In genomic region chr7:130770707-130771106, GRCm38 (mm10) we compare ENCODE assay signal across 9 mouse cellular contexts. TPM values are rescaled to one million over a fixed set of nuclear protein-coding genes. Genes with fewer than 3 reads are reported as not detected.
A peak's percentile ranks its signal among the peaks of the same experiment; 100 is the strongest.
DNase-seq lines count a peak whose midpoint lies in the region; ATAC-seq and TF ChIP-seq lines count a peak whose summit lies in the region.
"Had no signal": no experiment of that assay in that cellular context is flagged by ENCODE, and none has a peak within 500 bp of the region (broad histone marks: within the 10 kb centered on the region; RNA-seq: fewer than 3 reads in every experiment).

No protein-coding gene starts in this region.

- peak; percentile 90 for TF ChIP-seq CTCF in cerebellum, adult 2 months (IDR thresholded peaks at IDR 0.05; ENCODE audit: borderline replicate concordance, insufficient read depth, low read depth, low read length)
- peak; percentile 93 for TF ChIP-seq CTCF in kidney, postnatal 0 days (IDR thresholded peaks at IDR 0.05; ENCODE audit: low read depth)
- TF ChIP-seq CTCF in thymus, adult 2 months (IDR thresholded peaks at IDR 0.05; ENCODE audit: borderline replicate concordance, control insufficient read depth, extremely low read depth, insufficient read depth, low read length, poor library complexity): peak; percentile 63; the same call in 1 of the 2 replicates

- no peak for ATAC-seq in midbrain, embryonic 15.5 days (replicated peaks)
- ATAC-seq in kidney, postnatal 0 days (replicated peaks; ENCODE audit: low FRiP score, low read depth): peak; percentile 50; the same call in 1 of the 2 replicates
- no peak for ATAC-seq in liver, embryonic 13.5 days (ENCODE audit: low read depth)

- peak; percentile 76 for DNase-seq in midbrain, embryonic 10.5 days (ENCODE audit: low spot score)
- DNase-seq in cerebellum, adult 2 months: peak; percentile 77 to 87
- peak; percentile 82 to 85 for DNase-seq in frontal cortex, postnatal 36 days (ENCODE audit: low spot score in 2 of 2)
- peak; percentile 88 for DNase-seq in kidney, postnatal 0 days (ENCODE audit: low spot score)
- peak; percentile 38 for DNase-seq in liver, embryonic 13.5 days
- DNase-seq in ovary, adult 18-20 months (ENCODE audit: low spot score): peak; percentile 44
- DNase-seq in thymus, adult 2 months: peak; percentile 83

- no peaks in the 10 kb centered on the region for H3K9me3 ChIP-seq in midbrain, embryonic 10.5 days (replicated peaks)
- H3K9me3 ChIP-seq in midbrain, embryonic 15.5 days: no peaks in the 10 kb centered on the region
- no peaks in the 10 kb centered on the region for H3K9me3 ChIP-seq in kidney, postnatal 0 days (replicated peaks; ENCODE audit: low read length)
- no peaks in the 10 kb centered on the region for H3K9me3 ChIP-seq in liver, embryonic 13.5 days (replicated peaks)

- TF ChIP-seq POLR2A in cerebellum, adult 2 months (IDR thresholded peaks at IDR 0.05; ENCODE audit: borderline replicate concordance, insufficient read depth, low read length): no peak
- no peak for TF ChIP-seq POLR2A in thymus, adult 2 months (IDR thresholded peaks at IDR 0.05; ENCODE audit: control insufficient read depth, extremely low read depth, insufficient read depth, low read length, poor library complexity)

- H3K27me3 ChIP-seq in midbrain, embryonic 10.5 days (ENCODE audit: low read depth, poor library complexity, severe bottlenecking): no peaks in the 10 kb centered on the region
- H3K27me3 ChIP-seq in midbrain, embryonic 15.5 days (replicated peaks): no peaks in the 10 kb centered on the region
- H3K27me3 ChIP-seq in cerebellum, adult 2 months (ENCODE audit: control insufficient read depth, insufficient read depth, low read length): no peaks in the 10 kb centered on the region
- no peaks in the 10 kb centered on the region for H3K27me3 ChIP-seq in kidney, postnatal 0 days (ENCODE audit: insufficient read depth, low read length)
- H3K27me3 ChIP-seq in liver, embryonic 13.5 days: no peaks in the 10 kb centered on the region
- H3K27me3 ChIP-seq in thymus, adult 2 months (ENCODE audit: control insufficient read depth, insufficient read depth, low read length): no peaks in the 10 kb centered on the region

- H3K27ac ChIP-seq in midbrain, embryonic 10.5 days (replicated peaks): no peak overlapping the region
- H3K27ac ChIP-seq in midbrain, embryonic 15.5 days: no peak overlapping the region
- no peak overlapping the region for H3K27ac ChIP-seq in cerebellum, adult 2 months (ENCODE audit: insufficient read depth, low read length)
- no peak overlapping the region for H3K27ac ChIP-seq in kidney, postnatal 0 days
- H3K27ac ChIP-seq in liver, embryonic 13.5 days: no peak overlapping the region
- H3K27ac ChIP-seq in thymus, adult 2 months (ENCODE audit: control insufficient read depth, insufficient read depth, low read length): no peak overlapping the region

- 49% methylated on average over 3 of the region's 3 CpGs for WGBS in midbrain, embryonic 10.5 days
- 18% methylated on average over 3 of the region's 3 CpGs for WGBS in midbrain, embryonic 15.5 days
- WGBS in cerebellum, adult 2 months: 13% methylated on average over 3 of the region's 3 CpGs
- WGBS in kidney, postnatal 0 days: 24% methylated on average over 3 of the region's 3 CpGs
- 27% methylated on average over 3 of the region's 3 CpGs for WGBS in liver, embryonic 13.5 days (ENCODE audit: insufficient replicate concordance)
- WGBS in thymus, adult 2 months: 14% methylated on average over 3 of the region's 3 CpGs

- peaks cover 2% of the 10 kb centered on the region; the same call in 1 of the 2 replicates for H3K4me1 ChIP-seq in midbrain, embryonic 10.5 days
- peaks cover 3% of the 10 kb centered on the region; the same call in 1 of the 2 replicates for H3K4me1 ChIP-seq in midbrain, embryonic 15.5 days
- no peaks in the 10 kb centered on the region for H3K4me1 ChIP-seq in cerebellum, adult 2 months (ENCODE audit: control insufficient read depth, insufficient read depth, low read length)
- no peaks in the 10 kb centered on the region for H3K4me1 ChIP-seq in kidney, postnatal 0 days (replicated peaks; ENCODE audit: insufficient read depth, low read length)
- peaks cover 15% of the 10 kb centered on the region for H3K4me1 ChIP-seq in liver, embryonic 13.5 days (replicated peaks)
- peaks cover 8% of the 10 kb centered on the region for H3K4me1 ChIP-seq in thymus, adult 2 months (replicated peaks; ENCODE audit: control insufficient read depth, insufficient read depth, low read length)

- no peak overlapping the region for H3K9ac ChIP-seq in midbrain, embryonic 15.5 days
- H3K9ac ChIP-seq in kidney, postnatal 0 days (ENCODE audit: low read depth, low read length): no peak overlapping the region
- H3K9ac ChIP-seq in liver, embryonic 13.5 days: no peak overlapping the region

- H3K4me3 ChIP-seq in midbrain, embryonic 10.5 days: no peak overlapping the region
- no peak overlapping the region for H3K4me3 ChIP-seq in midbrain, embryonic 15.5 days
- H3K4me3 ChIP-seq in cerebellum, adult 2 months (replicated peaks; ENCODE audit: insufficient read depth, low read depth, low read length): no peak overlapping the region
- H3K4me3 ChIP-seq in kidney, postnatal 0 days (replicated peaks; ENCODE audit: low read depth, low read length): no peak overlapping the region
- H3K4me3 ChIP-seq in liver, embryonic 13.5 days (replicated peaks): no peak overlapping the region
- no peak overlapping the region for H3K4me3 ChIP-seq in thymus, adult 2 months (ENCODE audit: control insufficient read depth, insufficient read depth, low read length)
- H3K4me3 ChIP-seq: erythroblast, embryonic 14.5 days had no signal

- H3K36me3 ChIP-seq in midbrain, embryonic 10.5 days: peaks cover 14% of the 10 kb centered on the region
- H3K36me3 ChIP-seq in midbrain, embryonic 15.5 days (replicated peaks): no peaks in the 10 kb centered on the region
- H3K36me3 ChIP-seq in kidney, postnatal 0 days (ENCODE audit: insufficient read depth, low read length): no peaks in the 10 kb centered on the region
- H3K36me3 ChIP-seq in liver, embryonic 13.5 days: no peaks in the 10 kb centered on the region
- H3K36me3 ChIP-seq in thymus, adult 2 months (ENCODE audit: control insufficient read depth, insufficient read depth, low read length): no peaks in the 10 kb centered on the region

- H3K4me2 ChIP-seq in midbrain, embryonic 15.5 days: no peak overlapping the region
- no peak overlapping the region for H3K4me2 ChIP-seq in kidney, postnatal 0 days (ENCODE audit: low read length)
- no peak overlapping the region for H3K4me2 ChIP-seq in liver, embryonic 13.5 days

RNA-seq across cellular contexts. Expression of gene Btbd16, which starts 3.2 kb away (rescaled TPM):
- not detected in 2 replicates for polyA plus RNA-seq in midbrain, embryonic 10.5 days (2016; fragmentation: Nextera tagmentation; extraction: Ambion mirVana)
- not detected in 2 replicates for polyA plus RNA-seq in midbrain, embryonic 15.5 days (2015; fragmentation: Nextera tagmentation; extraction: Ambion mirVana)
- 0.44 and 0.47 TPM in 2 replicates for polyA plus RNA-seq in cerebellum, adult 2 months (2012; rRNA removed)
- polyA plus RNA-seq in kidney, postnatal 0 days (2015; fragmentation: Nextera tagmentation; extraction: Ambion mirVana): not detected in 2 replicates
- 0.03 TPM in 1 of 2 replicates, not detected in the other for polyA plus RNA-seq in liver, embryonic 13.5 days (2015; fragmentation: Nextera tagmentation; extraction: Ambion mirVana)
- 0.13 and 0.15 TPM in 2 replicates for polyA plus RNA-seq in thymus, adult 2 months (2012; rRNA removed)
- polyA plus RNA-seq: erythroblast, embryonic 14.5 days had no signal

Comparison
In these comparisons a context has a peak if more than half of its experiments do, and no peak if none do; other contexts are left out.
1. DNase-seq: peak in every context shown above with its lines; median percentile 88 in kidney, postnatal 0 days; 84 in frontal cortex, postnatal 36 days; 83 in thymus, adult 2 months; 82 in cerebellum, adult 2 months; 76 in midbrain, embryonic 10.5 days; 44 in ovary, adult 18-20 months; 38 in liver, embryonic 13.5 days.